Mouse (Mus musculus): ENCODE measurements at regions not wholly inside any gene's neighbourhood (a gene's known extent, or its start where the extent isn't known, plus 50 kb on each side); places are given as distances from the start of the nearest gene placed in this dataset.

- 89% methylated on average over 7 of the region's 7 CpGs for WGBS
- no peaks in the 10 kb centered on the region for H3K9me3 ChIP-seq (ENCODE audit: control insufficient read depth, low read length)
- no peak overlapping the region for H3K4me3 ChIP-seq (ENCODE audit: low read length)
- no peak for ATAC-seq
- H3K36me3 ChIP-seq (ENCODE audit: control insufficient read depth, insufficient read depth, low read length), result no peaks in the 10 kb centered on the region
- no peaks in the 10 kb centered on the region for H3K27me3 ChIP-seq (replicated peaks; ENCODE audit: control insufficient read depth, insufficient read depth, low read length)
- no peaks in the 10 kb centered on the region for H3K4me1 ChIP-seq (ENCODE audit: control insufficient read depth, insufficient read depth, low read depth, low read length)
- no peak overlapping the region for H3K9ac ChIP-seq (ENCODE audit: low read depth, low read length)
- H3K27ac ChIP-seq (ENCODE audit: low read depth, low read length), result no peak overlapping the region
- H3K4me2 ChIP-seq (ENCODE audit: low read length), result no peak overlapping the region
Measured at GRCm38 (mm10) chr11:112667311-112667710, 114.7 kb upstream of the Sox9 start.

DNA sequence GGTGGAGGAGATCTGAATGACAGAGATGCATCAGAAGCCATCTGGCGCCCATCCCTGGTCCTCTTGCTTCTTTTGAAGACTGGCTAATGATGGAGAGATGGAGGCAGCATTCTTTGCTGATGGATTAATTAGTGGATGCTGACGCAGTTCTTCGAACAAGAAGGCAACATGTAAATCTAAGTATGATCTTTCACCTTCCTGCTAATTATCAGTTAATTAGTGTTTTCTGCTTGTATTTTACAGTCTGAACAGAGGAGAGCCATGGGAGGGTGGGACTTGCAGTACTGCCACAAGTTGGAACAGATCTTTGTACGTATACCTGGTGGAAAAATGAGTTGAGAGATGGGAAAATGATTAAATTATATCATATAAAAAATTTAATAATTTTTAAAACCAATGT, 109.9 kb upstream of the Sox9 start:
- Histone ChIP-seq H3K27me3 (replicated peaks; ENCODE audit: control insufficient read depth, insufficient read depth, low read length) (no peaks in the 10 kb centered on the region), H3K36me3 (ENCODE audit: control insufficient read depth, insufficient read depth, low read length) (no peaks in the 10 kb centered on the region), H3K4me2 (ENCODE audit: low read length) (no peak overlapping the region), H3K9me3 (ENCODE audit: control insufficient read depth, low read length) (no peaks in the 10 kb centered on the region), H3K4me1 (ENCODE audit: control insufficient read depth, insufficient read depth, low read depth, low read length) (no peaks in the 10 kb centered on the region), H3K9ac (ENCODE audit: low read depth, low read length) (no peak overlapping the region), H3K27ac (ENCODE audit: low read depth, low read length) (no peak overlapping the region), H3K4me3 (ENCODE audit: low read length) (no peak overlapping the region)
- no peak for ATAC-seq
- WGBS, result 84% methylated on average over 4 of the region's 4 CpGs

GRCm38 (mm10) chr11:112690047-112690446, 92.0 kb upstream of the Sox9 start:
- Histone ChIP-seq H3K9ac (ENCODE audit: low read depth, low read length) (no peak overlapping the region), H3K27me3 (replicated peaks; ENCODE audit: control insufficient read depth, insufficient read depth, low read length) (no peaks in the 10 kb centered on the region), H3K9me3 (ENCODE audit: control insufficient read depth, low read length) (no peaks in the 10 kb centered on the region), H3K4me1 (ENCODE audit: control insufficient read depth, insufficient read depth, low read depth, low read length) (no peaks in the 10 kb centered on the region), H3K4me3 (ENCODE audit: low read length) (no peak overlapping the region), H3K4me2 (ENCODE audit: low read length) (no peak overlapping the region), H3K36me3 (ENCODE audit: control insufficient read depth, insufficient read depth, low read length) (no peaks in the 10 kb centered on the region), H3K27ac (ENCODE audit: low read depth, low read length) (no peak overlapping the region)
- ATAC-seq, result no peak
- 88% methylated on average over 4 of the region's 4 CpGs for WGBS

DNA sequence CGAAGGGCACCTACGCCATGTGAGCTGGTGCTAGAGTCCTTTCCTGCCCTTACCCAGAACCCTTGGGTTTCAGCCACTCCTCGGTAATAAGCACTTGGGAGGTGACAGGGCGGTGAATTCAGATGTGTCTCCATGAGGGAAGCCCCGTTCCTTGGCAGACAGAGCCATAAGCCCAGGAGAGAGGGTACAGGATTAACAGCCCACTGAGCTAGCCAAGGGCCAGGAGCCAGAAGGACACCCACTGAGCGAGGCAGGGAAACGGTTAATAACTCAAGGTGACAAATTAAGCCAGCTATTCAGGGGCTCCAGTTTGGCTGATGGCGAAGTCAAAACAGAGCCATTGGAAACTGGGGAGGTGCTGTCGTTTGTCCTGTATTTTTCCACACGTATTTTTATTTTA, 75.9 kb upstream of the Sox9 start:
- 77% methylated on average over 10 of the region's 10 CpGs for WGBS
- no peaks in the 10 kb centered on the region for H3K27me3 ChIP-seq (replicated peaks; ENCODE audit: control insufficient read depth, insufficient read depth, low read length)
- no peak for ATAC-seq
- no peaks in the 10 kb centered on the region for H3K36me3 ChIP-seq (ENCODE audit: control insufficient read depth, insufficient read depth, low read length)
- no peak overlapping the region for H3K9ac ChIP-seq (ENCODE audit: low read depth, low read length)
- H3K4me2 ChIP-seq (ENCODE audit: low read length), result no peak overlapping the region
- no peak overlapping the region for H3K4me3 ChIP-seq (ENCODE audit: low read length)
- no peak overlapping the region for H3K27ac ChIP-seq (ENCODE audit: low read depth, low read length)
- no peaks in the 10 kb centered on the region for H3K4me1 ChIP-seq (ENCODE audit: control insufficient read depth, insufficient read depth, low read depth, low read length)
- H3K9me3 ChIP-seq (ENCODE audit: control insufficient read depth, low read length), result no peaks in the 10 kb centered on the region

DNA sequence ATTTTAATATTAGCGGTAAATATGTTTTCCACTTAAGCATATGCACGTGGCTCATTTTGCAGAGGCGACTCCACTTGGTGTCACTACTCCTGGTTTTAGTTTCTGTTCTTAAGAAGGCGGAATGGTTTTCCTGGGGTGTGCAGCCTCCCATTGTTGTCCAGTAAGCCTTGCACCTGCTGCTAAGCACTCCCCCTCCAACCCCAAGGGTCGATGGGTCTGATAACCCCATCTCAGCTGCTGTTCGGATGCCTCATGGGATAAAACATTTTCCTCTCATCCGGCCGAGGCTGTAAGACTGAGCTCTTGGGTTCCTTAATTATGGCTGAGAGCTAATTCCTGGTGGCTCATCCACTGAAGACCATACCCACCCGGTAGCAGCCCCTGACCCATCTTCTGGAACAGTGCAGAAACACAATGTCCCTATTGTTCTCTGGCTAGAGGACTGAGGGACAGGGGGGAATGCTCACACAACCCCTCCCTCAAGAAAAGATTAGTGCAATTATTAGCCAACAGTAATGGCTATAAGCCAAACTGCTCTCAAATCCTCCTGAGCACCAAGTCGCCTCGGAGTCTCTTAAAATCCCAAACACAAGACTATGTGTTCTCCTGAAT, 73.8 kb upstream of the Sox9 start:
- WGBS, result 50% methylated on average over 11 of the region's 11 CpGs
- no peaks in the 10 kb centered on the region for H3K36me3 ChIP-seq (ENCODE audit: control insufficient read depth, insufficient read depth, low read length)
- no peak overlapping the region for H3K9ac ChIP-seq (ENCODE audit: low read depth, low read length)
- no peak overlapping the region for H3K4me2 ChIP-seq (ENCODE audit: low read length)
- no peaks in the 10 kb centered on the region for H3K27me3 ChIP-seq (replicated peaks; ENCODE audit: control insufficient read depth, insufficient read depth, low read length)
- H3K9me3 ChIP-seq (ENCODE audit: control insufficient read depth, low read length), result no peaks in the 10 kb centered on the region
- H3K27ac ChIP-seq (ENCODE audit: low read depth, low read length), result no peak overlapping the region
- ATAC-seq, result no peak
- H3K4me1 ChIP-seq (ENCODE audit: control insufficient read depth, insufficient read depth, low read depth, low read length), result no peaks in the 10 kb centered on the region
- H3K4me3 ChIP-seq (ENCODE audit: low read length), result no peak overlapping the region

DNA sequence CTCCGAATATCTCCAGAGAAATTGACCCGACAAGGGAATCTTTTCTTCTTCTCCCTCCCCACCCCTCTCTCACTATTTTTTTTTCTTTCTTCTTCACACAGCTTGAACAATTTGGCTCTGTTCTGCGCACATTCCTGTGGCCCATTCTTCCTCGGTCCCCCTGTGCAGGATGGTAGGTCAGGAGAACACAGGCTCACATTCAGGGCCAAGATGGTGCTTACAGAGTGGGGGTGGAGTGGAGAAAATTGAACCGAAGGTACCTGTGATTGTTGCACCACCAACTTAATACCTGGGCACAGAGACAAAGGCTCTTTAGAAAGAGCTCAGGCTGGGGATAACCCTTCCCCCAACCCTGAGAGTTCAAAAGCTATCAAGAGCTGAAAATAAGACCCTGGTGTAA, 70.4 kb upstream of the Sox9 start:
- Histone ChIP-seq H3K27ac (ENCODE audit: low read depth, low read length) (no peak overlapping the region), H3K27me3 (replicated peaks; ENCODE audit: control insufficient read depth, insufficient read depth, low read length) (no peaks in the 10 kb centered on the region), H3K4me3 (ENCODE audit: low read length) (no peak overlapping the region), H3K36me3 (ENCODE audit: control insufficient read depth, insufficient read depth, low read length) (no peaks in the 10 kb centered on the region), H3K4me2 (ENCODE audit: low read length) (no peak overlapping the region), H3K9ac (ENCODE audit: low read depth, low read length) (no peak overlapping the region), H3K9me3 (ENCODE audit: control insufficient read depth, low read length) (no peaks in the 10 kb centered on the region), H3K4me1 (ENCODE audit: control insufficient read depth, insufficient read depth, low read depth, low read length) (no peaks in the 10 kb centered on the region)
- 60% methylated on average over 5 of the region's 5 CpGs for WGBS
- ATAC-seq, result no peak

GRCm38 (mm10) chr11:112718547-112718946, 63.5 kb upstream of the Sox9 start:
- Histone ChIP-seq H3K4me2 (ENCODE audit: low read length) (no peak overlapping the region), H3K27ac (ENCODE audit: low read depth, low read length) (no peak overlapping the region), H3K9me3 (ENCODE audit: control insufficient read depth, low read length) (no peaks in the 10 kb centered on the region), H3K27me3 (replicated peaks; ENCODE audit: control insufficient read depth, insufficient read depth, low read length) (no peaks in the 10 kb centered on the region), H3K9ac (ENCODE audit: low read depth, low read length) (no peak overlapping the region), H3K4me1 (ENCODE audit: control insufficient read depth, insufficient read depth, low read depth, low read length) (no peaks in the 10 kb centered on the region), H3K4me3 (ENCODE audit: low read length) (no peak overlapping the region), H3K36me3 (ENCODE audit: control insufficient read depth, insufficient read depth, low read length) (no peaks in the 10 kb centered on the region)
- 76% methylated on average over 2 of the region's 2 CpGs for WGBS
- ATAC-seq, result no peak

DNA sequence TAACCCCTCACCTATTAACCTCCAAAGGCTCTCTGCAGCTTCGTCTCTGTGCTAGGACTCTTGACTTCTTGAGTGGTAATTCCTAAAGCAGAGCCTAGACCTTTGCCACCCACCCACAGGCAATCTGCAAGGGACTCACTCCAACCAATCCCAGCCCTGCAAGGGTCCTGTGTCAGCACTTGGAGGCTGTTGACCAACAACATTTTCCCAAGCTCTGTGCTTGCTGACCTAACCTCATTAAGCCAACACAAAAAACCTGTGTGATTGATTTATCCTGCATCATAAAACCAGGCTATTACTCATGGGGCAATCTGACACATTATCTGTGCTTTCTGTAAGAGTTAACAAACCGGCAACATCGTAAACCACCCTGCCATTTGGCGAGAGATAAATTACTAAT, 61.4 kb upstream of the Sox9 start:
- Histone ChIP-seq H3K4me1 (ENCODE audit: control insufficient read depth, insufficient read depth, low read depth, low read length) (no peaks in the 10 kb centered on the region), H3K9me3 (ENCODE audit: control insufficient read depth, low read length) (no peaks in the 10 kb centered on the region), H3K4me3 (ENCODE audit: low read length) (no peak overlapping the region), H3K27ac (ENCODE audit: low read depth, low read length) (no peak overlapping the region), H3K9ac (ENCODE audit: low read depth, low read length) (no peak overlapping the region), H3K4me2 (ENCODE audit: low read length) (no peak overlapping the region), H3K27me3 (replicated peaks; ENCODE audit: control insufficient read depth, insufficient read depth, low read length) (no peaks in the 10 kb centered on the region), H3K36me3 (ENCODE audit: control insufficient read depth, insufficient read depth, low read length) (no peaks in the 10 kb centered on the region)
- no peak for ATAC-seq
- WGBS, result 87% methylated on average over 4 of the region's 4 CpGs

DNA sequence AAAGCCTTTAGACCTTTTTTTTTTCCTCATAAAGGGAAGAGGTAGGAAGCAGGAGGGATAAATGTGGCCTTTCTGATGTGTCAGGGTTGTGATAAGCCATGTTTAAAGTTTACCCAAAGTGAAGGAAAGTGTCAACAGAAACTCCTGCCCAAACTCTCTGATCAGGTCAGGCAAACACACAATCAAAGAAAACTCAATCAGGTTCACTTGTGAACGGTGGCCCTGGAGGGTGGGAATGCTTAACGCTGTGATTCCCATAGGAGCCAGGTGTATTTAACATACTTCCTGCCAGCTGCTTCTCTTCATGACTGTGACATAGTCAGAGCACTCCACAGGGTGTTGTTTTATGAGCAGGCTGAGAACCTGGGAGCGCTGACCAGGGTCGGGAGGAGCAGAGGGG, 59.1 kb upstream of the Sox9 start:
- H3K9ac ChIP-seq (ENCODE audit: low read depth, low read length), result no peak overlapping the region
- H3K27me3 ChIP-seq (replicated peaks; ENCODE audit: control insufficient read depth, insufficient read depth, low read length), result no peaks in the 10 kb centered on the region
- H3K9me3 ChIP-seq (ENCODE audit: control insufficient read depth, low read length), result no peaks in the 10 kb centered on the region
- no peak overlapping the region for H3K4me2 ChIP-seq (ENCODE audit: low read length)
- no peaks in the 10 kb centered on the region for H3K4me1 ChIP-seq (ENCODE audit: control insufficient read depth, insufficient read depth, low read depth, low read length)
- ATAC-seq, result no peak
- 74% methylated on average over 4 of the region's 4 CpGs for WGBS
- no peak overlapping the region for H3K27ac ChIP-seq (ENCODE audit: low read depth, low read length)
- no peaks in the 10 kb centered on the region for H3K36me3 ChIP-seq (ENCODE audit: control insufficient read depth, insufficient read depth, low read length)
- H3K4me3 ChIP-seq (ENCODE audit: low read length), result no peak overlapping the region

All from hindbrain, embryonic 16.5 days (tissue).